Mouse (Mus musculus) midbrain, embryonic 14.5 days (tissue): ENCODE results near the gene Zfp286. TPM values are rescaled to one million over a fixed set of nuclear protein-coding genes. Genes with fewer than 3 reads are reported as not detected.

Experiments
- ATAC-seq: fragments of 200-750 bp; cut with Nextera tagmentation; 2 replicates; pipeline ENCODE4 v1.8.0; 2017; ENCODE audit warnings: moderate number of reproducible peaks, moderate library complexity; ENCODE audit not compliant: low FRiP score, low TSS enrichment
- DNase-seq: peaks from one replicate; pipeline ENCODE4 v3.0.0-alpha.2; 2015
- H3K27ac ChIP-seq: fragments of 300-500 bp; sonication (generic); replicated peaks from 2 replicates; pipeline ENCODE4 v1.5.1; 2014; ENCODE audit warnings: mild to moderate bottlenecking, low read depth, low read length, moderate library complexity
- H3K27me3 ChIP-seq: fragments of 300-500 bp; sonication (generic); 2 replicates; pipeline ENCODE4 v1.6.1; 2014; ENCODE audit warnings: low read length, control low read depth, mixed read lengths; ENCODE audit not compliant: control insufficient read depth, insufficient read depth
- H3K36me3 ChIP-seq: fragments of 300-500 bp; sonication (generic); 2 replicates; pipeline ENCODE4 v1.6.1; 2014; ENCODE audit warnings: low read length, control low read depth; ENCODE audit not compliant: control insufficient read depth, insufficient read depth
- H3K4me1 ChIP-seq: fragments of 300-500 bp; sonication (generic); 2 replicates; pipeline ENCODE4 v1.6.1; 2014; ENCODE audit warnings: mild to moderate bottlenecking, antibody characterized with exemption, low read length, control low read depth; ENCODE audit not compliant: control insufficient read depth, insufficient read depth
- H3K4me2 ChIP-seq: fragments of 300-500 bp; sonication (generic); 2 replicates; pipeline ENCODE4 v1.6.1; 2014; ENCODE audit warnings: mild to moderate bottlenecking, low read length, moderate library complexity
- H3K4me3 ChIP-seq: fragments of 300-500 bp; sonication (generic); replicated peaks from 2 replicates; pipeline ENCODE4 v1.5.1; 2014; ENCODE audit warnings: low read depth, low read length
- H3K9ac ChIP-seq: fragments of 300-500 bp; sonication (generic); replicated peaks from 2 replicates; pipeline ENCODE4 v1.6.1; 2014; ENCODE audit warnings: mild to moderate bottlenecking, low read length, moderate library complexity
- H3K9me3 ChIP-seq: fragments of 300-500 bp; sonication (generic); 2 replicates; pipeline ENCODE4 v1.6.1; 2016; ENCODE audit warnings: low read length, control low read depth, mixed read lengths; ENCODE audit not compliant: control insufficient read depth
- WGBS: fragments of 180-500 bp; shearing (Covaris S2); extraction: QIAGEN DNeasy Blood & Tissue Kit; methylation state at CpG from one replicate; pipeline ENCODE4 v1.1.7; 2014; 5-methylcytosine and 5-hydroxymethylcytosine counted together
- polyA plus RNA-seq: library from polyadenylated mRNA; unstranded; fragments of >200 nt; fragmentation: Nextera tagmentation; extraction: Ambion mirVana; gene quantifications from 2 replicates; pipeline ENCODE4 v1.2.1, GENCODE M21; 2014

Zfp286 gene
- polyA plus RNA-seq, 1 experiment from 2014 or later = 32.5 TPM

GRCm38 (mm10) chr11:62706141-62706540, 83.1 kb downstream of the Zfp286 start:
- Histone ChIP-seq H3K4me3 (no peak overlapping the region), H3K9me3 (no peaks in the 10 kb centered on the region), H3K27me3 (no peaks in the 10 kb centered on the region), H3K4me2 (no peak overlapping the region), H3K36me3 (peaks cover 27% of the 10 kb centered on the region), H3K27ac (no peak overlapping the region), H3K4me1 (no peaks in the 10 kb centered on the region), H3K9ac (no peak overlapping the region)
- WGBS = 93% methylated on average over 2 of the region's 2 CpGs
- no peak for DNase-seq
- ATAC-seq = no peak

Other genes starting within 250 kb of the Zfp286 start
- 4,878 and 5,143 TPM in 2 replicates for gene Ubb, start 238.3 kb downstream of the Zfp286 start, polyA plus RNA-seq
- 26.4 and 28.0 TPM in 2 replicates for gene Trpv2, start 215.0 kb downstream of the Zfp286 start, polyA plus RNA-seq
- 11.1 and 13.1 TPM in 2 replicates for gene Lrrc75a, start 140.9 kb downstream of the Zfp286 start, polyA plus RNA-seq
- 21.6 TPM in 2 replicates for gene Mmgt2, start 140.8 kb downstream of the Zfp286 start, polyA plus RNA-seq
- 18.9 and 25.2 TPM in 2 replicates for gene Zfp287, start 57.6 kb downstream of the Zfp286 start, polyA plus RNA-seq
- gene Gm10428, start 36.4 kb downstream of the Zfp286 start, polyA plus RNA-seq = not detected in 2 replicates
- 4.5 and 6.8 TPM in 2 replicates for gene Trim16, start 30.8 kb upstream of the Zfp286 start, polyA plus RNA-seq
- 0.24 and 0.27 TPM in 2 replicates for gene Fbxw10, start 57.6 kb upstream of the Zfp286 start, polyA plus RNA-seq
- 55.9 and 58.9 TPM in 2 replicates for gene Tvp23b, start 90.0 kb upstream of the Zfp286 start, polyA plus RNA-seq
- gene Cdrt4, start 161.7 kb upstream of the Zfp286 start, polyA plus RNA-seq = not detected in 2 replicates